Mouse (Mus musculus) ovary, adult 18-20 months (tissue): ENCODE measurements around the gene Morc2a.

Experiments
- DNase-seq: peaks from one replicate; pipeline ENCODE4 v3.0.0; 2022; ENCODE audit warnings: low spot score, mixed read lengths

Morc2a gene

DNA sequence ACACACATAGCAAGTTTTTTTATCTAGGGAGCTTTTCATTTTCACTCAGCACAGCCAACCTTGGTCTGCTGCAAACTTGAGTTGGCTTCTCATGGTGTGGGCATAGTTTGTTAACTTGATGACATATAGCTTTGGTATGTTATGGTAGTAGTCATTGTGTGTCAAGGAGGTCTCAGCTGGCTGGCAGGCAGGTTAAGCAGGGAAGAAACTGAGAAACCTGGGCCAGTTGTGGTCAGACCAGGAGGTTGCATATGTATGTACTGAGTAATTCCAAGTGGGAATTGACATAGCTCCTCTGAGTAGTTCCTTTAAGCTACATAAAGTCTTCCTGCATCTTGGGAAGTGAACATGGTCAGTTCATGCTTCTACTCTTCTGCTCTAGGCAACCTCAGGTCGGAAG, 35.2 kb downstream of the Morc2a start:
- no peak for DNase-seq

DNA sequence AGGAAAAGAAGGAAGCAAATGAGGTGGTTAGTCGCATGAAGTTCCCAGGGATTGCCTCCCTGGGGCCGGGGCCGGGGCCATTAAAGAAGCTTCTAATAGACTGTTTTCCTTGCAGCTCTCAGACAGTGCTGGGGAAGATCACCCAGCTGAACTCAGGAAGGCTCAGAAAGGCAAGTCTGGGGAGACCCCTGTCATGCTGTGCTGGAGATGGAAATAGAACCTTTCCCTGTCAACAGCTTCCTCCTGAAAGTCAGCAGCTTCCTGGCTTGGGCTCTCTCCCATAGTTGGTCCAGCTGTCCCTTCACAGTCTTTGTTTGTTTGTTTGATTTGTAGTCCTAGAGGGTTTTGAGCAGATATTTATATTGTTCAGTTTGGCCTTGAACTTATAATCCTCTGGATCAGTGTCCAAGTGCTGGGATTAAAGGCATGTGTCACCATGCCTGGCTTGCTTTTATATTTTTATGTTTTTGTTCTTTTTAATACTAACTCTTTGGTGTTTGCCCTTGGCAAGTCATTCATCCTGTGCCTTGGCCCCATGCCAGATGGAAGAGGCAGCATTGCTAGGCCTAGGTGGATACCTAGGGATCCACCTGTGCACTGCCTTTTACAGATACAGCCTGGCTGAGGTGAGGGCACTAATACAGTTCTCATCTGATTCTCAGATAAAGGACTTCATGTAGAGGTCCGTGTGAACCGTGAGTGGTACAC, 35.9 kb downstream of the Morc2a start:
- DNase-seq = no peak

DNA sequence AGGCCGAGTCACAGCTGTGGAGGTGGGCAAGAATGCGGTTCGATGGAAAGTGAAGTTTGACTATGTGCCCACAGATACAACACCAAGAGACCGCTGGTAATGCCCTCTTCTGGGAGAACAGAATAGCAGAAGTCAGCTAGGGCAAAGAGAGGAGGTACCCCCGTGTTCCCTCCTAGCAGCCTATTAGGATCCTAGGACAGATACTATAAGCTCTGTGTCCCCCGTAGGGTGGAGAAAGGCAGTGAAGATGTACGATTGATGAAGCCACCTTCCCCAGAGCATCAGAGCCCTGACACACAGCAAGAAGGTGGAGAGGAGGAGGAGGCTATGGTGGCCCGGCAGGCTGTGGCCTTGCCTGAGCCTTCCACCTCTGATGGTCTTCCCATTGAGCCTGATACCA, 36.4 kb downstream of the Morc2a start:
- DNase-seq = no peak

DNA sequence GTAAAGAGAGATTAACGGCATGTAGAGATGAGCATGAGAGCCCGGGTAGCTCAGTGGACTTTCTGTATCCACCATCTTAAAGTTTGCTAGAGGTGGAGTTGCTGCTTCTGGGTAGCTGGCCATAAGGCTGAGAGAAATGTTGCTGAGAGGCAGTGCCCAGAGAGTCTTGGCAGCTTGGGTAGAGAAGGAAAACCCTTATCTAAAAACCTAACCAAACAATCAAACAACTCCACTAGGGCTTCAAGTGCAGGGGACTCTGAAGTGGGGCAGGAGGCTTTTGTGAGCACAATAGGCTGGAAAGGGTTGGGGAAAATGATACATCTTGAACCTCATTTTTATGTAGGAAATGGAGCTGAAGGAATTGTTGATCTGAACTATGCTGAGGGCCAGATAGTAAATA, 37.3 kb downstream of the Morc2a start:
- DNase-seq = no peak

DNA sequence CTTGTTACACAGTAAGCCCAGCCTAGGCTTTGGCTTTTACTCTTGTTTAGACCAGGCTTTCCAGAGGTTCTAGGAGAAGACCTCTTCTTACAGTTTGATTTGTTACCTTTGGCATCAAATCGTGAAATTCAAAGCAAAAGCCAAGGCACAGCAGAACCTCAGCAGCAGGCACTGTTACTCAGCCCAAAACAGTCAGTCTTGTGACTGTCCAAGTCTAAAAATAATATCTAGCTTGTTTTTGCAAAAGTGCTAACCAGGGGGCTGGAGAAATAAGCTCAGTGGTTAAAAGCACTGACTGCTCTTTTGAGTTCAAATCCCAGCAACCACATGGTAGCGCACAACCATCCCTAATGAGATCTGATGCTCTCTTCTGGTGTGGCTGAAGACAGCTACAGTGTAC, 37.9 kb downstream of the Morc2a start:
- no peak for DNase-seq

DNA sequence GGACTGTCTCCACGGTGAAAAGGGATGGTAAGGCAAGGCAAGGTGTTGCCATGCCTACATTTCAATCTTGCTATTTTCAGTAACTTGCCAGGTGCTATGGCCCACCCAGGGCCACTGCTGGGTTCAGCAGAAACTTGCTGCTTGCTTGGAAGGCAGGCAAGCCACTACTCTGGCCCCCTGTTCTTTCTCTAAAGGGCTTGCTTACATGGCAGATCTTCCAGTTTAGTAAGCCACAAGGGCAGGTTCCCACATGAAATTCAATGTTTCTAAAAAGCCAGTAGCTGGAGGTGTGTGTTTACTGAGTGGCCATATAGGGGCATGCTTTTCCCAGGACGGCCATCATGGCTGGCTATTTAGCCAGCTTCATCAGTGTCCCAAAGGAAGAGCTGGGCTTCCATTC, 42.8 kb downstream of the Morc2a start:
- DNase-seq = no peak

DNA sequence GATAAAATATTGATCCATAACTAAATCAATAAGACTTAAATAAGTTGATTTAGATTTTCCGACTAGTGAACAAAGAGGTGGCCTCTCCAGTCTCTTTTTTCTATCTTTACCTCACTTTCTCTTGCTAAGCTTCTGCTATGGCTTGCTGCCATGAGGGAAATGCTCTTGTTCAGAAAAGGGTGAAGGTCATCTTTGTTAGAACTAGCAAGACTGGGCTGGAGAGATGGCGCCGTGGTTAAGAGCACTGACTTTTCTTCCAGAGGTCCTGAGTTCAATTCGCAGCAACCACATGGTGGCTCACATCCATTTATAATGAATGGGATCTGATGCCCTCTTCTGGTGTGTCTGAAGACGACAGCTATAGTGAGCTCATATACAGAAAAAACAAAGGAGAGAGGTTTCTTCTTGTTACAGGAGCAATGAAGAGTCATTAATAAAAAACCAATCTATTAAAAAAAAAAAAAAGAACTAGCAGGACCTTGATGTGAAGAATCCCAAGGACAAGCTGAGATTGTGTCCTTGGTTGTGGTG, 47.2 kb downstream of the Morc2a start:
- DNase-seq = no peak

DNA sequence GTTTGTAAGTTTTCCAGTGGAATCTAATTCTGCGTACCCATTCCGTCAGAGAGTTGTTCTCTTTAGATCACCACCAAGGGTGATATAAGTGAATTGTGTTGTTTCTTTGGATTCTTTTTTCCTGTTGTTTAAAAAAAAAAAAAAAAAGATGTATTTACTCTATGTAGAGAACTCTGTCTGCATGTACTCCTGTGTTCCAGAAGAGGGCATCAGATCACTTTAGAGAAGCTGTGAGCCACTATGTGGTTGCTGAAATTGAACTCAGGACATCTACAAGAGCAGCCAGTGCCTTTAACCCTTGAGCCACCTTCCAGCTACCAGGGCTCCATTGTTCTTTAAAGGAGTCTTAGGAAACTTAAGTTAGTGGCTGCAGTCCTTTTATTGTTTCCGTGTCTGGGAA, 48.5 kb downstream of the Morc2a start:
- no peak for DNase-seq

DNA sequence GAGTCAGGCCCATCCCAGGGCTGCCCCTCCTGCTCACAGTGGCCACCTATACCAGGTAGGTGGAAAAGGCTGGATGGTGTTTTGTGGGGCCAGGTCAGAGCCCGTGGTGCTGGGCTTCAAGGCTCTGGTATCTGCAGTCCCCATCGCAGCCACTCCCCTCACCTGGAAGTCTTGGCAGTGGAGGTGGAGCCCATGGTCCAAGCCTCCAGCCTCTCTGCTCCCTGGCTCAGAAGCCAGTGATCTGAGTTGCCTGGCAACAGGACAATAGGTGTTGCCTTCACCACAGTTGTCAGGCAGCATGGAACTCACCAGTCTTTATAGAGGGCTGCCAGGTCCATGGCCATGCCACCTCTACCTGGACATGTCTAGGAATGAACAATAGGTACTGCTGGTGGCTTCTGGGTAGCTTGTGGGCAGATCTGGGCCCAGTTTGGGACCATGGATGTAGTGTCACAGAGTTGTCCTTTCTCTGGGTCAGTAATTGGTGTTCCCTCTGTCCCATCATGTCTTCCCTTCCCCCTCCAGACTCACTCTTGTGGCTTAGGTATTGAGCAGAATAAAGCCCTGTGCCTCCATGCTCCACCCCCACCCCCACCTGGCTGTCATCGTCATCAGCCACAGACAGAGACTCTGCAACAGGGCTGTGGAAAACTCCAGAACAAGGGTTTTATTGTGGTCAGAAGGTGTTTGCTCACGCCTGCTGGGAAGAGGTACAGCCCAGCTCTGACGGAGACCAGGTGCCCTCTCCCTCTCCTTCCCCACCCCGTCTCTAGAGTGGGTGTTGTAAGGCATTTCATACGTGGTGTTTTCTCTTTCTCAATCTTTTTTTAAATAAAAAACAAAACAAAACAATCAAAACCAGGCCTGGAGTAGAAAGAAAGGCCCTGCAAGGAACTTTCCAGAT, 54.4 kb downstream of the Morc2a start:
- DNase-seq = no peak

DNA sequence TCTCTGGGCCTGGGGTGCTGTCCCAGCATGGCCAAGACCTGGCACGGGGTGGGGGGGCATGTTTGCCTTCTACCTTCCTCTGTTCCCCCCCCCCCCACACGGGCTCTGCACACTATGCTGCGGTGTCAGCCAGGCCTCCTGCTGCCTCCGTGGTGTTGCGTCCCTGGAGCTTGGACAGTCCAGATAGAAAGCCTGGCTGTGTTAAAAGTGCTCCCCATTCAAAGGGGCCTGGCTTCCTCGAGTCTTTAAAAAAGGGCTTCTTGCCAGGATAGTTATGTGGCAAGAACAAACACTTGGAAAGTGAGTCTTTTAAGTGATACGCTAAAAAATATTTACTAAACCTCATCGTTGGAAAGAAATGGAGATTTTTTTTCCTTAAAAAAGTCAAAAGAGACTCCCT, 55.4 kb downstream of the Morc2a start:
- no peak for DNase-seq

DNA sequence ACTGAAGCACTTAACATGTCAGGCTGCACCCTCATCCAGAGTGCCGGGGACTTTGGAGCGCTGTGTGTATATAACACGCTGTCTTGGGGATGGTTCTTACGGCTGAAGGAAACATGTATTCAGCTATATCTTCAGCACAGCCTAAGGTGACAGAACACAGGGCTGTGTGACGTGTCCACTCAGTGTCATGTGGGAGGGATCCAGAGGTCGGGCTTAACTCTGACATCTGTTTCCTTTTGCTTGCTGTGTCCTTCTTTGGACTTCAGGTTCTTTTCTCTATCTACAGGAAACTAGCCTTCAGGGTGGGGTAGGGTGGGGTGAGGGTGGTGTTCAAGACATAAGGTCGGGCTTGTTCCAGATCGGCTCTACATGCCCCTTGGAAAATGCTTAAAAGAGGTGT, 58.1 kb downstream of the Morc2a start:
- no peak for DNase-seq

DNA sequence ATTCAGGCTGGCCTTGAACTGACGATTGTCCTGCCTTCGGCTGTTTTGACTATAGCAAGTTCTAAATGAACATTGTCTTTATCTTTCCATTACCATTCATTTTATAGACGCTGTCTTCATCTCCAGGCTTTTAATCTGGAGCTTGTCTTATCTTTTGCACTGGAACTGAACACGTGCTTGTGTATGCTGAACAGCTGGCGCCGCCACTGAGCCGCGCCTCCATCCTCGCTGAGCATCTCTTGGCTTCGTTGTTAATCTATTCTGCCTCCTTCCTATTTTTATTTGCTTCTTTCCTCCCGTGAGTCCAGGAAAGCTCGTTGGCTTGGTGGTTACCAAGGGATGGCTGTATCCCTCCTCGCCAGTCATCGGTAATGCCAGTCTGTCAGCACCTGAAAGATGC, 61.2 kb downstream of the Morc2a start:
- DNase-seq = no peak

DNA sequence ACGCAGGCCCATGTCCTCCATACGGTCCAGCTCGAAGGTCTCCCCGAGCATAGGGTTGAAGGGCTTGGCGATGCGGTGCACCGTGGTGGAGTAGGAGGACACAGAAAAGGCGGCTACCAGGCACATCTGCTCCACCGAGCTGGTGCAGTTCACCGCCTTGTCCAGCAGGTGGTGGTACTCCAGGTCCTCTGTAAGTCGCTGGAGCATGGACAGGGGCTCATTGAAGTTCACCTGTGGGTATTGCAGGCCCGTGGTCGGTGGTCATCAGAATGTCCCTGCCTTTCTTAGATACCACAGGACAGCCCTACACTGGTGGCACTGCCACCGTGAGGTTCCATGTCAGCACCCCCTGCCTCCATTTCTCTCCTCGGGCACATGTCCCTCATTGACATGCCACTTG, 65.5 kb downstream of the Morc2a start:
- DNase-seq = no peak

DNA sequence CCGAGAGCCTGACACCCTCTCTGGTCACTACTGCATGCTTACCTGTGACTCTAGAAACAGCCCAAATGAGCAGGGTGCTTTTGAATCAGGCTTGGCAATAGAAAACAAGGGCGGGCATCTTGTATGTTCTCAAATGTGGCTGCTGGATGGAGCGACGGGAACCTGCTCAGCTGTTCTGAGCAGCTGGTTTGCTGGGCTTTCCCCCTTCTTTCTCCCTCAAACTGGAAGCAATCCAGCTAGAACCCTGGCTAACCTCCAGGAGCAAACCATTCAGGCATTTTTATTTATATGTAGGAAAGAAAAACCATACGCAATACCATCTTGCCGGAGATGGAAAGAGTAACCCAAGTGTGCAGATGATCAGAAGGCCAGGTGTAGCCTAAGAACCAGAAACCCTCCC, 67.7 kb downstream of the Morc2a start:
- no peak for DNase-seq

DNA sequence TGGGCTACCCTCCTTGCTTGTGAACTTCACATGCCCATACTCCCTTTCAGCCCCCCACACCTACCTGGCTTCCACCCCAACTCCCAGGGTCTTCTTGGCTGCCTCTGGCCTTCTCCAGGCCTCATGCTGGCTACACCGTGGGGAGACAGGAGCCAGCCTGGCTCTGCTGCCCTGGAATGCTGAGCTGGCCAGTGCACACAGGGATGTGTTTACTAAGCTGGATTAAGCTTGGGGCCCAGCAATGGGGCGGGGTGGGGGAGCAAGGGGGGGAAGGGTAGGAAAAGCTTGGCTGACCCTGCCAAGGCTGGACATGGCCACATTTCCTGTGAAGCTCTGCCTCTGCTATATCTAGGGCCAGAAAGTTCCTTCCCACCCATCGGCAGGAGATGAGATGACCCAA, 73.0 kb downstream of the Morc2a start:
- DNase-seq = no peak

DNA sequence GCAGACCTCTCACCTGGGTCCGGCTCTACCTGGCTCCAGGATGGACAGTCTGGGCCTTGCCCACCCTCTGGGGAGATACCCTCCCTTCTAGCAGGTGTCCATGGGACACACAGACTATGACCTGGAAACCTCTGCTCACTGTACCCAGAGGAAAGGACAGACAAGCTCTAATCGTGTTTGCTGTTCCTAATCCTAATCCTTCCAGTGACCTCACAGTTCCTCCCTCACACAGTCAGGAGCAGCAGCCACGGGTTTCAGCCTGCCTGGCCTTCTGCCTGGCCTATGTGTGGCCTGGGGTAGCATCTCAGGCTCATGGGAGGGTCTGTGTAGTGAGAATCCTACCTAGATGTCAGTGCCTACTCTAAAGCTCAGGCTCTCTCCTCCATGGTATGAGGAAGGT, 73.9 kb downstream of the Morc2a start:
- no peak for DNase-seq

DNA sequence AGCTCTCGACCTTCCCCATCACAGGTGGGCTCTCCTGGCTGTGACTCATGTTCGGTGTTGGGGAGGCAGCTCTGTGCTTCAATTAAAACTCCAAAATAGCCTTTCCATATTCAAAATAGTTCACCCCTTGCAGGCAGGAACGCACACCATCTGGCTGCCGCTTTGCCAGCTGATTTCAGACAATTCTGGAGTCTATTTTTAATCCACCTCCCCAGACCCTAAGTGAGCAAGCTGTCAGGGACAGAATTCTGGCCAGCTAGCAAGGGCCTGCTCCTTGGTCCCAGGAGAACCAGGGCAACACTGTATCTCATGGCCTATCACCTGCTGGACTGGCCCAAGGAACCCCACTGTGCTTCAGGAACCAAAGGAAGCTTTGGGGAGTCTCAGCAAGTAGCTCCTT, 74.9 kb downstream of the Morc2a start:
- no peak for DNase-seq

DNA sequence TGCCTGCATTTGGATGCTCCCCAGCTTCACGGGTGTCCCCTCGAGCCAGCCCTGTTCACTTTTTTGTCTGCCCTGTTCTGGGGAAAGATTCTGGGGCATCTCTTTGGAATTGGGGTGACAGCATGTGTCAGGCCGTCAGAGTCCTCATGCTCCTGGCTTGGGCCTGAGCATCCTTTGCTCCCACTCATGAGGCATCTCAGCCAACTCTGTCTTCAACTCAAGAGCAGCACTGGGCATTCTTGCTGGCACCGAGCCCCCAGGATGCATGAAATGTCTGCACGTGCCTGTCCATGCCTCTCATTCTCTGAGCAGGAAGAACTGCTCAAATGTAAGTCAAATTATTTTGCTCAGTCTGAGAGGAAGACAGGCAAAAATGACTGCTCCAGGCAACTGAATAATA, 75.7 kb downstream of the Morc2a start:
- DNase-seq = no peak

DNA sequence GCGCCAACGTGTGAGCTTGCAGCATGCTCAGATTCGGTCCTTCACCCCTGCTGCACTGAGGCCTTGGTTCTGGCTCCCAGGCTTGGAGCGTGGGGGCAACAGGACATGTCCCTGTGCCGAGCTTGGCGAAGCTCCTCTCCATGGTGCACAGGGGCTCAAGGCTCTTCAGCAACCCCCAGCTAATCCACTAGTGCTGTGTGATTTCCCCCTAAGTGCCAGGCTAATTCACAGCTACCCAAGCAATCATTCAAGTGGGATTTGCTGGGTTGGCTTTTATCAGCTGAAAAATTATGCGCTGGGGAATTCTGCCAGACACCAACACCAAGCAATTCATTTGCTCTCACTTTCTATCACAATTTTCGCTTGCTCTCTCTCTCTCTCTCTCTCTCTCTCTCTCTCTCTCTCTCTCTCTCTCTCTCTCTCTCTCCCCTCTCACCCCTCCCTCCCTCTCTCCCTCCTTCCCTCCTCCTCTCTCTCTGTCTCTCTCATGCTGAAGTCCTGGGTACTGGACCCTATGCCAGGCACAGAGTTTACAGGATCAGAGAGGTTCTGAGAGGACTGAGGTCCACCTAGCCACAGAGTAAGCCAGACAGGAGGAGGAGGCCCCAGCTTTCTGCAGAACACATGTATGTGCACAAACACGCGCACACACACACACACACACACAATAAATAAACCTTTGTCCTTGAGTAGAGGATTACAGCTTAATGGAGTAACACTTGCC, 76.5 kb downstream of the Morc2a start:
- DNase-seq = no peak

DNA sequence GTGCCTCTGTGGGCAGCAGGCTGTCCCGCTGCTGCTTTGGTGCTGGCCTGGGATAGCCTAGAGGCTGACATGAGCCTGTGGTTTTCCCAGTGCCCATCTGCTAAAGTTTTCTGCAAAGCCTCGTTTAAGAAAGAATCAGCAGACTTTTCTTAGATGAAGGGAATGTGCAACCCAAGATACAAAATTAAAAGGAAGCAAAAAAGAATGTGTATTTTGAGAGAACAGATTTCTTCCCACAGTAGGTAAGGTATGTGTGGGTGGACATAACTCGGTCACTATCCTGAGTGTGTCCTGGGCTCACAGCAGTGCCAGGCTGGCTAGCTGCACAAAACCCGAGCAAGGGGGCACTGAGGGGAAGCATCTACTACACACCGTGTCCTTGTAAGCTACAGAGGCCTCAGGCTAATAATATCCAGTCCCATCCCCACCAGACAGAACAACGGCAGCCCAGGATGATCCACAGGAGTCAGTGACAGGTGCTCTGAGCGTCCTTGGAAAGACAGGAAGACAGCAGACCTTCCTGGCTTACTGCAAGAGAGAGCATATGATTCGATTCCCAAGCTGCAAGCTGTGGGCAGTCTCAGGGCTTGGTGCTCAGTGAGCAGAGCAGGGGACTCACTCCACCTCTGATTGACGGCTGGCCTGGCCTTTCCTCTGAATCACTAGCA, 78.6 kb downstream of the Morc2a start:
- no peak for DNase-seq

DNA sequence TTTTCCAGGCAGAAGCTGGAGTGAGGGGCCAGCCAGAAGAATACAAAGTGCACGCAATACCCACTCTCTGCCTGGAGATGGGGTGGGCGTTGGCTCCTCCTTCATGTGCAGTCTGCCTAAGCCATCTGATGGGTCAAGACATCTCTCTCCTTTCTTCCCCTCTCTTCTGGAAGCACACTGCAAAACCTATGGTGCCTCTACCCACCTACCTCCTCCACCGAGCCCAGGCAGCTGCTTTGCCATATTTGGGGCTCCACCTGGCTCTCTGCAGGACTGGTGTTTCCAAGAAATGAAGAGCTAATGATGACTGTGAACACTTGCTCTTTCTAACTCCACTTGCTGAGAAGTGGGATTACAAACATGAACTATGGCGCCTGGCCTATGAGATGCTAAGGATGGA, 82.5 kb downstream of the Morc2a start:
- DNase-seq = no peak
